Mouse (Mus musculus) midbrain, embryonic 13.5 days (tissue): ENCODE results near the gene Tmem30b. TPM values are rescaled to one million over a fixed set of nuclear protein-coding genes. Genes with fewer than 3 reads are reported as not detected.
A peak's percentile ranks its signal among the peaks of the same experiment; 100 is the strongest.

Experiments used
- ATAC-seq: fragments of 200-750 bp; cut with Nextera tagmentation; 2 replicates; pipeline ENCODE4 v1.8.0; 2017; ENCODE audit warnings: mild to moderate bottlenecking, moderate TSS enrichment, moderate library complexity
- H3K27ac ChIP-seq: fragments of 300-500 bp; sonication (generic); 2 replicates; pipeline ENCODE4 v1.5.1; 2015; ENCODE audit warnings: inconsistent platforms, mild to moderate bottlenecking, moderate library complexity
- H3K27me3 ChIP-seq: fragments of 300-500 bp; sonication (generic); 2 replicates; pipeline ENCODE4 v1.6.1; 2015; ENCODE audit warnings: mild to moderate bottlenecking, inconsistent platforms
- H3K36me3 ChIP-seq: fragments of 300-500 bp; sonication (generic); 2 replicates; pipeline ENCODE4 v1.6.1; 2015; ENCODE audit warnings: mild to moderate bottlenecking, inconsistent platforms
- H3K4me1 ChIP-seq: fragments of 300-500 bp; sonication (generic); replicated peaks from 2 replicates; pipeline ENCODE4 v1.6.1; 2015; ENCODE audit warnings: inconsistent platforms
- H3K4me2 ChIP-seq: fragments of 300-500 bp; sonication (generic); replicated peaks from 2 replicates; pipeline ENCODE4 v1.6.1; 2015; ENCODE audit warnings: moderate library complexity, mild to moderate bottlenecking, inconsistent platforms
- H3K4me3 ChIP-seq: fragments of 300-500 bp; sonication (generic); replicated peaks from 2 replicates; pipeline ENCODE4 v1.5.1; 2015; ENCODE audit warnings: mild to moderate bottlenecking, inconsistent platforms
- H3K9ac ChIP-seq: fragments of 300-500 bp; sonication (generic); replicated peaks from 2 replicates; pipeline ENCODE4 v1.6.1; 2015; ENCODE audit warnings: mild to moderate bottlenecking, inconsistent platforms
- H3K9me3 ChIP-seq: fragments of 300-500 bp; sonication (generic); 2 replicates; pipeline ENCODE4 v1.6.1; 2016; ENCODE audit warnings: mild to moderate bottlenecking, inconsistent platforms
- WGBS: fragments of 180-500 bp; shearing (Covaris S2); methylation state at CpG from one replicate; pipeline ENCODE4 v1.1.7; 2015; 5-methylcytosine and 5-hydroxymethylcytosine counted together
- polyA plus RNA-seq: library from polyadenylated mRNA; unstranded; fragments of >200 nt; fragmentation: Nextera tagmentation; extraction: Ambion mirVana; gene quantifications from 2 replicates; pipeline ENCODE4 v1.2.1, GENCODE M21; 2015

Tmem30b gene
- polyA plus RNA-seq, 1 experiment from 2014 or later = 0.05 TPM

DNA sequence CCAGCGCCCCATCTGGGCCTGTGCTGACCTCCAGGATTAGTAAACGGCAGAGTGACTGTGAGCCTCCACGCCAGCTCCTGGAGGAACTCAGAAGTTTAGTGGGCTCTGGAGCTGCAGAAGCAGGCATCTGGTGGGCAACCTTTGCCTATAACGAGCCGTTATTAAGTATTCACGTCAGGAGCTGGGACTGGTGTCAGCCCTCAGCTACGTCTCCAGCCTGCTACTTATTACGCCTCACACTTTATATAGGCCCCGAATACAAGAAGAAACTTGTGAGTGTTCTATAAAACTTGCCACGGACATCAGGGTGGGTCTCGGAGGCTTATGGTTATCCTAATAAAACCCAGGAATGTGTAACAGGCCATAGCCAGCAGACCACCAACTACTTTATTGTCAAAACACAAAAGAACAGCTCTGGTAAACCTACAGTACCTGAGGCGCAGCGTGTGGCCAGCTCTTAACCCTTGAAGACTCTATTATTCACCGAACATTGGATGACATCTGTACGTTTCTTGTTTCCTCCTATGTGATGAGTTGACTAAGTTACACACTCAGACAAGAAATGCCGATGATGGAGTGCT lies 34.6 kb downstream of the Tmem30b start:
- no peak overlapping the region for H3K9ac ChIP-seq
- no peak for ATAC-seq
- H3K9me3 ChIP-seq = no peaks in the 10 kb centered on the region
- no peak overlapping the region for H3K27ac ChIP-seq
- H3K4me1 ChIP-seq = no peaks in the 10 kb centered on the region
- H3K36me3 ChIP-seq = no peaks in the 10 kb centered on the region
- no peak overlapping the region for H3K4me3 ChIP-seq
- 77% methylated on average over 16 of the region's 16 CpGs for WGBS
- no peaks in the 10 kb centered on the region for H3K27me3 ChIP-seq
- no peak overlapping the region for H3K4me2 ChIP-seq

DNA sequence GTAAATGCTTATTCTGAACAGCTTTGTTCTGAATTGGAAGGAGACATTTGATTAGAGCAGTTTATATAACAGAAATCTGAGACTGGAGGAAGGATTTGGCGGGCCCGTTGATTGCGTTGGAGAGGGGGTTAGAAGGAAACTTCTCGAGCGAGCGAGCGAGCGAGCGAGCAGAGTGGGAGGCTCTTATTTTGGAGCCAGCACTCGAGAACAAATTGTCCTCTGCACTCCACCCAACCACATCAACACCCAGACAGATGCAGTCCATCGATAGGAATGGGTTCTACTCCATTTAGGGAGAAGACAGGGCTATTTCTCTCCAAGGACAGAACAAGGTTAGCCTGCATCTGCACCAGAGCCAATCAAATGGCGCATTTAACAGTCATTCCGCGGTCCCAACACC lies 39.1 kb downstream of the Tmem30b start:
- Histone ChIP-seq H3K4me2 (no peak overlapping the region), H3K27ac (no peak overlapping the region), H3K36me3 (no peaks in the 10 kb centered on the region), H3K9me3 (no peaks in the 10 kb centered on the region), H3K9ac (no peak overlapping the region), H3K4me3 (no peak overlapping the region), H3K27me3 (no peaks in the 10 kb centered on the region), H3K4me1 (no peaks in the 10 kb centered on the region)
- ATAC-seq = no peak
- 88% methylated on average over 14 of the region's 14 CpGs for WGBS

DNA sequence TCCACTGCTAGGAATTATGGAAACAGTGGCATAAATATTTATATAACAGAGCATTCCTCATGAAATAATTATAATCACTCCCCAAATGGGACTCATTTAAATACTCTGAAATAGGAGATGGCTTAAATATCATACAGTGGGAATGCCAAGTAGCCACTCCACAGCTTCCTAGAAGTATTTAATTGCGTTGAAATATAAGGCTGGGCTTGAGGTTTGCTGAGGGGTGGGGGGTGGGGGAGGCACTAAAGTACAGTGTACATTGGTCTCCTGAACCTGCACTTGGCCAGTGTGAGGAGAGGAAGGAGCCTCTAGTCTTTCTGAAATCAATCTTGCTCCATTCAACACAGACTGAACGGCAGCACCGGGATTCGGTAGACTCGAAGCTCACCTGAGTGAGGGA lies 39.5 kb downstream of the Tmem30b start:
- ATAC-seq = 0 out of 2 replicates have a peak, but pooled peaks have one; percentile 20

DNA sequence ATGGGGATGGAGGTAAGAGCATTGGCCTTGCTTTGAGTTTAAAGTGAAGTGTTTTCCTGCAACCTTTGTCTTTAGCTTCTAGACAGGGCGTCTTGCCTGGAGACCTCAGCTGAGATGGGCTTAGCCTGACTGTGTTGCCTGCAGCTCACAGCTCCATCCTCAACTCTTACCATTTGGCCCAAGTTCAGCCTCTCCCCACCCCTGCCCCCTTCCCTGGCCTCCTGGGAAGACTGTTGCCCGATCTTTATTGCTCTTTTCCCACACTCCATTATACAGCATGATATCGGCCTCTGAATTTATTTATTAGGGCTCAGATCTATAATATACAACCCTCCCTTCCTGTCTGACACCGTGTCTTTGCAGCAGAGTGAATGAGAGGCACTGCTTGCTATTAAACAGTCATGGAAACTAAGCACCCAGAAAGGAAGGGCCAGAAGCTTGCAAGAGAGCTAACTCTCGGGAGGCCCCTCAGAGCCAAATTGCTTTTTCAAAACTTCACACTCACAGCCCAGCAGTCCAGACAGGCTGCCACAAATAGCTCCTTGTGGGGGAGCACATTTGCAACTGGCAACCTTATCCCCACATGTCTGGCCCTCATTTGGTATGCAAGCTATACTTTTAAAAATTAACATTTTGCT lies 45.4 kb downstream of the Tmem30b start:
- Histone ChIP-seq H3K4me3 (no peak overlapping the region), H3K36me3 (no peaks in the 10 kb centered on the region), H3K9me3 (no peaks in the 10 kb centered on the region), H3K4me2 (no peak overlapping the region), H3K27ac (no peak overlapping the region), H3K27me3 (no peaks in the 10 kb centered on the region), H3K4me1 (no peaks in the 10 kb centered on the region), H3K9ac (no peak overlapping the region)
- no peak for ATAC-seq
- WGBS = 71% methylated on average over 5 of the region's 5 CpGs

More for the DNA sequence above, 39.5 kb downstream of the Tmem30b start:
- H3K4me3 ChIP-seq = no peak overlapping the region
- no peaks in the 10 kb centered on the region for H3K4me1 ChIP-seq
- 85% methylated on average over 5 of the region's 5 CpGs for WGBS
- H3K27ac ChIP-seq = no peak overlapping the region
- no peak overlapping the region for H3K4me2 ChIP-seq
- no peaks in the 10 kb centered on the region for H3K27me3 ChIP-seq
- no peaks in the 10 kb centered on the region for H3K36me3 ChIP-seq
- no peak overlapping the region for H3K9ac ChIP-seq
- no peaks in the 10 kb centered on the region for H3K9me3 ChIP-seq

DNA sequence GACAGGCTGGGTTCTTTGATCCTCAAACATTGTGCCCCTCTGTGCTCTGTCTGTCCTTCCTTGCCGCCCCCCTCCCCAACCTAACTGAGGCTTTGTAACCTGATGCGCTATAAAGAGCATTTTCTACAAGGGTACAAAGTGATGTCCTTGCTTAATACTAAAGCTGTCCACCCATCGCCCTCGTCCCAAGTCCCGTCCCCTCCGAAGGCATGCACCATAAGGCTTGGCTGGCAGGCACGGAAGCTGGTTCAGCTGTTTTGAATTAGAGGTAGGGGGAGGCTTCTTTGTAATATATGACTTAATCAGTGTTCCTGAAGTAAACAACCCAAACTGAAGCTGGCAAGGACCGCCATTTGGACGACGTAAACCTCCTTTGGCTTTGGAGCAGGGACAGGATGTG lies 51.0 kb downstream of the Tmem30b start:
- Histone ChIP-seq H3K36me3 (no peaks in the 10 kb centered on the region), H3K27ac (no peak overlapping the region), H3K9me3 (no peaks in the 10 kb centered on the region), H3K4me2 (no peak overlapping the region), H3K4me1 (no peaks in the 10 kb centered on the region), H3K27me3 (no peaks in the 10 kb centered on the region), H3K4me3 (no peak overlapping the region), H3K9ac (no peak overlapping the region)
- ATAC-seq = no peak
- 89% methylated on average over 10 of the region's 10 CpGs for WGBS

DNA sequence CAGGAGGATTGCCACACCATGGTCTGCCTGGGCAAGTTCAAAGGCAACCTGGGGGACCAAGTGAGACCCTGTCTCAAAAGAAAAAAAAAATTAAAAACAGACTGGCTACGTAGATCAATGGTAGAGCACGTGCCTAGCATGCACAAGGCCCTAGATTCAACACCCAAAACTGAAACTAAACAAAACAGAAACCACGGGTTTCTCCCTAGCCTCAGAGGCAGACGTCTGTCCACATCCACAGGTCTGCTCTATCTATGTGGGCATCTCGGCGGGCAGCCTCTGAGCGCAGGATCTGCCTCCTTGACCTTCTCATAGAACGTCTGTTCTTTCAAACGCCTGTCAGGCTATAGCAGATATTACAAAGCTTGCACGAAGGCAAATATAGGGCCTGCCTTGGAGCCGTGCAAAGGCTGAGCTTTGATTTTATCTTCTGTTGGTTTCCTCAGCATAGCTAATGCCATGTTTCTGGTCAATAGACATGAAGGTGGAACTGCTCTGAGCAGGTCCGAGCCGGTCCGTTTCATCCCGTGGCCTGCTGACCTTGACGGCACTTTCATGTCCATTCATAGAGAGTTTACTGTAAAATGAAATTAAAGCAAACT lies 52.2 kb downstream of the Tmem30b start:
- no peak for ATAC-seq
- Histone ChIP-seq H3K4me3 (no peak overlapping the region), H3K9me3 (no peaks in the 10 kb centered on the region), H3K9ac (no peak overlapping the region), H3K27ac (no peak overlapping the region), H3K27me3 (no peaks in the 10 kb centered on the region), H3K4me2 (no peak overlapping the region), H3K36me3 (no peaks in the 10 kb centered on the region), H3K4me1 (no peaks in the 10 kb centered on the region)
- WGBS = 91% methylated on average over 16 of the region's 16 CpGs

Other genes with a start within 250 kb of the Tmem30b start
- gene Prkch, start 38.4 kb upstream of the Tmem30b start, polyA plus RNA-seq = 3.9 and 5.5 TPM in 2 replicates